Mouse (Mus musculus): ENCODE measurements around the gene Abl1. TPM values are rescaled to one million over a fixed set of nuclear protein-coding genes. Genes with fewer than 3 reads are reported as not detected.
"Not testable (repeated sequence)": the region's sequence is repeated elsewhere in the genome, so short reads cannot be mapped to it uniquely, and the experiment has no call there.

Gene Abl1
- polyA plus RNA-seq, 1 experiment: 68.6 TPM

GRCm38 (mm10) chr2:31656374-31656773 is 31.8 kb upstream of the Abl1 start:
- no peak for TF ChIP-seq POLR2A (IDR thresholded peaks at IDR 0.05; ENCODE audit: borderline replicate concordance, extremely low read depth, insufficient read depth, insufficient read length, poor library complexity, severe bottlenecking)
- TF ChIP-seq CTCF (IDR thresholded peaks at IDR 0.05; ENCODE audit: borderline replicate concordance, extremely low read depth, insufficient read depth, insufficient read length): no peak
- no peak for DNase-seq (ENCODE audit: low read depth)

- TF ChIP-seq CTCF (IDR thresholded peaks at IDR 0.05; ENCODE audit: borderline replicate concordance, extremely low read depth, insufficient read depth, insufficient read length): no peak
- no peak for TF ChIP-seq POLR2A (IDR thresholded peaks at IDR 0.05; ENCODE audit: borderline replicate concordance, extremely low read depth, insufficient read depth, insufficient read length, poor library complexity, severe bottlenecking)
- no peak for DNase-seq (ENCODE audit: low read depth)
These were observed 25.0 kb upstream of the Abl1 start for GRCm38 (mm10) chr2:31662939-31663803.

GRCm38 (mm10) chr2:31663804-31664180 is 24.4 kb upstream of the Abl1 start:
- no peak for DNase-seq (ENCODE audit: low read depth)
- no peak for TF ChIP-seq POLR2A (IDR thresholded peaks at IDR 0.05; ENCODE audit: borderline replicate concordance, extremely low read depth, insufficient read depth, insufficient read length, poor library complexity, severe bottlenecking)
- no peak for TF ChIP-seq CTCF (IDR thresholded peaks at IDR 0.05; ENCODE audit: borderline replicate concordance, extremely low read depth, insufficient read depth, insufficient read length)

GRCm38 (mm10) chr2:31667332-31667731 is 20.8 kb upstream of the Abl1 start:
- DNase-seq (ENCODE audit: low read depth): peak; percentile 46
- TF ChIP-seq POLR2A (IDR thresholded peaks at IDR 0.05; ENCODE audit: borderline replicate concordance, extremely low read depth, insufficient read depth, insufficient read length, poor library complexity, severe bottlenecking) (no peak), CTCF (IDR thresholded peaks at IDR 0.05; ENCODE audit: borderline replicate concordance, extremely low read depth, insufficient read depth, insufficient read length) (peak; percentile 66)

GRCm38 (mm10) chr2:31670551-31671035 is 17.6 kb upstream of the Abl1 start, which contains the start of gene Exosc2:
Exosc2 (plus strand) TSS chr2:31670715.
- peak; percentile 99 for DNase-seq (ENCODE audit: low read depth)
- TF ChIP-seq POLR2A (IDR thresholded peaks at IDR 0.05; ENCODE audit: borderline replicate concordance, extremely low read depth, insufficient read depth, insufficient read length, poor library complexity, severe bottlenecking): peak; percentile 92; the same call in 1 of the 2 replicates
- no peak for TF ChIP-seq CTCF (IDR thresholded peaks at IDR 0.05; ENCODE audit: borderline replicate concordance, extremely low read depth, insufficient read depth, insufficient read length)

GRCm38 (mm10) chr2:31678641-31679040 is 9.5 kb upstream of the Abl1 start:
- no peak for TF ChIP-seq CTCF (IDR thresholded peaks at IDR 0.05; ENCODE audit: borderline replicate concordance, extremely low read depth, insufficient read depth, insufficient read length)
- TF ChIP-seq POLR2A (IDR thresholded peaks at IDR 0.05; ENCODE audit: borderline replicate concordance, extremely low read depth, insufficient read depth, insufficient read length, poor library complexity, severe bottlenecking): no peak
- no peak for DNase-seq (ENCODE audit: low read depth)

- not testable (repeated sequence) for DNase-seq (ENCODE audit: low read depth)
These were observed 7.0 kb upstream of the Abl1 start for GRCm38 (mm10) chr2:31681051-31681707.

- TF ChIP-seq POLR2A (IDR thresholded peaks at IDR 0.05; ENCODE audit: borderline replicate concordance, extremely low read depth, insufficient read depth, insufficient read length, poor library complexity, severe bottlenecking) (no peak), CTCF (IDR thresholded peaks at IDR 0.05; ENCODE audit: borderline replicate concordance, extremely low read depth, insufficient read depth, insufficient read length) (no peak)
- no peak for DNase-seq (ENCODE audit: low read depth)
These were observed 6.4 kb upstream of the Abl1 start for GRCm38 (mm10) chr2:31681731-31682235.

GRCm38 (mm10) chr2:31683666-31684065 is 4.5 kb upstream of the Abl1 start:
- no peak for TF ChIP-seq POLR2A (IDR thresholded peaks at IDR 0.05; ENCODE audit: borderline replicate concordance, extremely low read depth, insufficient read depth, insufficient read length, poor library complexity, severe bottlenecking)
- TF ChIP-seq CTCF (IDR thresholded peaks at IDR 0.05; ENCODE audit: borderline replicate concordance, extremely low read depth, insufficient read depth, insufficient read length): peak; percentile 73; the same call in 1 of the 2 replicates
- peak; percentile 87 for DNase-seq (ENCODE audit: low read depth)

GRCm38 (mm10) chr2:31689045-31689444 is 869 bp downstream of the Abl1 start:
- DNase-seq (ENCODE audit: low read depth): no peak
- TF ChIP-seq CTCF (IDR thresholded peaks at IDR 0.05; ENCODE audit: borderline replicate concordance, extremely low read depth, insufficient read depth, insufficient read length) (no peak), POLR2A (IDR thresholded peaks at IDR 0.05; ENCODE audit: borderline replicate concordance, extremely low read depth, insufficient read depth, insufficient read length, poor library complexity, severe bottlenecking) (no peak)

GRCm38 (mm10) chr2:31690063-31690462 is 1.9 kb downstream of the Abl1 start:
- TF ChIP-seq POLR2A (IDR thresholded peaks at IDR 0.05; ENCODE audit: borderline replicate concordance, extremely low read depth, insufficient read depth, insufficient read length, poor library complexity, severe bottlenecking) (no peak), CTCF (IDR thresholded peaks at IDR 0.05; ENCODE audit: borderline replicate concordance, extremely low read depth, insufficient read depth, insufficient read length) (no peak)
- no peak for DNase-seq (ENCODE audit: low read depth)

All from brain, embryonic 14.5 days (tissue).